Mouse (Mus musculus) liver, embryonic 14.5 days (tissue): ENCODE results near the gene Dlgap1. TPM values are rescaled to one million over a fixed set of nuclear protein-coding genes. Genes with fewer than 3 reads are reported as not detected.
A peak's percentile ranks its signal among the peaks of the same experiment; 100 is the strongest.

Source experiments
- ATAC-seq: fragments of 200-750 bp; cut with Nextera tagmentation; 2 replicates; pipeline ENCODE4 v1.8.0; 2017; ENCODE audit warnings: moderate number of reproducible peaks, mild to moderate bottlenecking, moderate library complexity; ENCODE audit not compliant: insufficient read depth
- DNase-seq, 3 experiments: peaks; one replicate each; pipeline ENCODE4 v3.0.0-alpha.2; 2012 to 2013; ENCODE audit warnings: low read depth in 3 of 3, low spot score in 3 of 3
- H3K27ac ChIP-seq: fragments of 300-500 bp; sonication (generic); 2 replicates; pipeline ENCODE4 v1.5.1; 2014; ENCODE audit warnings: moderate library complexity, mild to moderate bottlenecking, control low read depth, inconsistent platforms
- H3K27me3 ChIP-seq: fragments of 300-500 bp; sonication (generic); 2 replicates; pipeline ENCODE4 v1.6.1; 2014; ENCODE audit warnings: mild to moderate bottlenecking, low read length, moderate library complexity; ENCODE audit not compliant: control insufficient read depth, insufficient read depth
- H3K36me3 ChIP-seq: fragments of 300-500 bp; sonication (generic); replicated peaks from 2 replicates; pipeline ENCODE4 v1.6.1; 2014; ENCODE audit warnings: low read depth; ENCODE audit not compliant: control insufficient read depth, insufficient read depth
- H3K4me1 ChIP-seq, 2 experiments: fragments of 200-500 bp in 1 of 2; fragments of 300-500 bp in 1 of 2; sonication (generic) in 1 of 2; replicated peaks; 2 replicates each; pipeline ENCODE4 v1.6.1; 2012 to 2014; ENCODE audit warnings: antibody characterized with exemption in 1 of 2, inconsistent platforms in 1 of 2, low read length in 1 of 2; ENCODE audit not compliant: control insufficient read depth in 2 of 2, insufficient read depth in 2 of 2
- H3K4me2 ChIP-seq: fragments of 300-500 bp; sonication (generic); 2 replicates; pipeline ENCODE4 v1.6.1; 2014; ENCODE audit warnings: low read depth, mild to moderate bottlenecking, control low read depth, moderate library complexity
- H3K4me3 ChIP-seq, 2 experiments: fragments of 200-500 bp in 1 of 2; fragments of 300-500 bp in 1 of 2; sonication (generic) in 1 of 2; 2 replicates each; pipeline ENCODE4 v1.5.1; 2012 to 2014; ENCODE audit warnings: low read depth in 2 of 2, low read length in 2 of 2, mild to moderate bottlenecking in 2 of 2, control low read depth in 1 of 2, inconsistent platforms in 1 of 2, moderate library complexity in 1 of 2; ENCODE audit not compliant: insufficient read depth in 1 of 2
- H3K9ac ChIP-seq: fragments of 300-500 bp; sonication (generic); replicated peaks from 2 replicates; pipeline ENCODE4 v1.6.1; 2014; ENCODE audit warnings: mild to moderate bottlenecking, control low read depth, moderate library complexity
- H3K9me3 ChIP-seq: fragments of 300-500 bp; sonication (generic); 2 replicates; pipeline ENCODE4 v1.6.1; 2016; ENCODE audit warnings: low read length, mixed read lengths; ENCODE audit not compliant: control insufficient read depth
- CTCF ChIP-seq: IDR thresholded peaks from 2 replicates; pipeline ENCODE4 v1.5.1; 2016; ENCODE audit warnings: antibody characterized with exemption, low read depth, control low read depth
- EP300 ChIP-seq: IDR thresholded peaks from 2 replicates; pipeline ENCODE4 v1.6.1; 2016; ENCODE audit warnings: antibody characterized with exemption, low read depth
- WGBS: fragments of 180-500 bp; shearing (Covaris S2); extraction: QIAGEN DNeasy Blood & Tissue Kit; methylation state at CpG from one replicate; pipeline ENCODE4 v1.1.7; 2014; ENCODE audit not compliant: insufficient replicate concordance; 5-methylcytosine and 5-hydroxymethylcytosine counted together
- polyA plus RNA-seq, 2 experiments: library from polyadenylated mRNA; depleted of rRNA in 1 of 2; stranded (reverse) in 1 of 2; unstranded in 1 of 2; fragments of >200 nt; fragmentation: Nextera tagmentation in 1 of 2; extraction: Ambion mirVana in 1 of 2; gene quantifications; 2 replicates each; pipeline versions ENCODE4 v1.2.1 to v1.2.3; 2012 to 2014

The Dlgap1 gene
- polyA plus RNA-seq, 2 experiments = 0.01 TPM; not detected in 1

GRCm38 (mm10) chr17:70427866-70428265, 459.0 kb downstream of the Dlgap1 start:
- H3K36me3 ChIP-seq = no peaks in the 10 kb centered on the region
- TF ChIP-seq CTCF (no peak), EP300 (no peak)
- no peak overlapping the region for H3K27ac ChIP-seq
- DNase-seq (no peak), ATAC-seq (no peak)
- 55% methylated on average over 9 of the region's 9 CpGs for WGBS
- H3K4me3 ChIP-seq = no peak overlapping the region
- no peak overlapping the region for H3K9ac ChIP-seq
- H3K9me3 ChIP-seq = no peaks in the 10 kb centered on the region
- H3K4me1 ChIP-seq = no peaks in the 10 kb centered on the region
- no peaks in the 10 kb centered on the region for H3K27me3 ChIP-seq
- no peak overlapping the region for H3K4me2 ChIP-seq

GRCm38 (mm10) chr17:70429746-70430451, 461.0 kb downstream of the Dlgap1 start:
- H3K9me3 ChIP-seq = no peaks in the 10 kb centered on the region
- no peak overlapping the region for H3K9ac ChIP-seq
- H3K36me3 ChIP-seq = no peaks in the 10 kb centered on the region
- TF ChIP-seq CTCF (peak; percentile 83), EP300 (no peak)
- no peak overlapping the region for H3K4me3 ChIP-seq
- no peak overlapping the region for H3K27ac ChIP-seq
- no peaks in the 10 kb centered on the region for H3K27me3 ChIP-seq
- no peaks in the 10 kb centered on the region for H3K4me1 ChIP-seq
- no peak overlapping the region for H3K4me2 ChIP-seq
- ATAC-seq = no peak
- 12% methylated on average over 17 of the region's 17 CpGs for WGBS
- DNase-seq = peak; percentile 3 to 17 (median 9)

GRCm38 (mm10) chr17:70430452-70430787, 461.5 kb downstream of the Dlgap1 start:
- H3K9me3 ChIP-seq = no peaks in the 10 kb centered on the region
- DNase-seq (peak in 2 of 3 experiments; percentile 1 to 7), ATAC-seq (no peak)
- 14% methylated on average over 5 of the region's 5 CpGs for WGBS
- H3K27ac ChIP-seq = no peak overlapping the region
- TF ChIP-seq CTCF (peak; percentile 44; the same call in 1 of the 2 replicates), EP300 (no peak)
- H3K27me3 ChIP-seq = no peaks in the 10 kb centered on the region
- H3K4me3 ChIP-seq = no peak overlapping the region
- no peaks in the 10 kb centered on the region for H3K36me3 ChIP-seq
- H3K4me2 ChIP-seq = no peak overlapping the region
- no peaks in the 10 kb centered on the region for H3K4me1 ChIP-seq
- no peak overlapping the region for H3K9ac ChIP-seq

GRCm38 (mm10) chr17:70432834-70433233, 464.0 kb downstream of the Dlgap1 start:
- H3K4me1 ChIP-seq = no peaks in the 10 kb centered on the region
- no peak for TF ChIP-seq EP300
- TF ChIP-seq CTCF = no peak
- ATAC-seq (no peak), DNase-seq (no peak)
- no peak overlapping the region for H3K27ac ChIP-seq
- WGBS = 55% methylated on average over 5 of the region's 5 CpGs
- H3K4me2 ChIP-seq = no peak overlapping the region
- H3K4me3 ChIP-seq = no peak overlapping the region
- no peak overlapping the region for H3K9ac ChIP-seq
- H3K36me3 ChIP-seq = no peaks in the 10 kb centered on the region
- no peaks in the 10 kb centered on the region for H3K27me3 ChIP-seq
- H3K9me3 ChIP-seq = no peaks in the 10 kb centered on the region

- DNase-seq (no peak), ATAC-seq (no peak)
- no peak overlapping the region for H3K4me3 ChIP-seq
- no peaks in the 10 kb centered on the region for H3K27me3 ChIP-seq
- H3K36me3 ChIP-seq = no peaks in the 10 kb centered on the region
- H3K4me1 ChIP-seq = no peaks in the 10 kb centered on the region
- H3K9ac ChIP-seq = no peak overlapping the region
- H3K4me2 ChIP-seq = no peak overlapping the region
- 65% methylated on average over 6 of the region's 6 CpGs for WGBS
- TF ChIP-seq CTCF = no peak
- no peak for TF ChIP-seq EP300
- H3K9me3 ChIP-seq = no peaks in the 10 kb centered on the region
- H3K27ac ChIP-seq = no peak overlapping the region
These were observed 465.7 kb downstream of the Dlgap1 start for GRCm38 (mm10) chr17:70434549-70434948.
